Comparison of ENCODE assay signal across 12 mouse cellular contexts in genomic region chr4:89303281-89303995, GRCm38 (mm10). TPM values are rescaled to one million over a fixed set of nuclear protein-coding genes. Genes with fewer than 3 reads are reported as not detected.
DNase-seq lines count a peak whose midpoint lies in the region; ATAC-seq and TF ChIP-seq lines count a peak whose summit lies in the region.
"Had no signal": no experiment of that assay in that cellular context is flagged by ENCODE, and none has a peak within 500 bp of the region (broad histone marks: within the 10 kb centered on the region; RNA-seq: fewer than 3 reads in every experiment).

No protein-coding gene starts in this region.

- WGBS in intestine, embryonic 15.5 days, result 2% methylated on average over 14 of the region's 14 CpGs
- WGBS in intestine, postnatal 0 days, result 2% methylated on average over 14 of the region's 14 CpGs
- 3% methylated on average over 14 of the region's 14 CpGs for WGBS in stomach, embryonic 15.5 days
- WGBS in stomach, postnatal 0 days, result 7% methylated on average over 14 of the region's 14 CpGs

- H3K4me2 ChIP-seq in intestine, embryonic 15.5 days (replicated peaks), result no peak overlapping the region
- H3K4me2 ChIP-seq in intestine, postnatal 0 days (replicated peaks; ENCODE audit: low read depth), result no peak overlapping the region
- H3K4me2 ChIP-seq in stomach, embryonic 15.5 days, result no peak overlapping the region
- no peak overlapping the region for H3K4me2 ChIP-seq in stomach, postnatal 0 days (replicated peaks; ENCODE audit: low read depth)

- H3K27me3 ChIP-seq in intestine, embryonic 15.5 days (replicated peaks), result peaks cover 74% of the 10 kb centered on the region
- H3K27me3 ChIP-seq in intestine, postnatal 0 days (replicated peaks; ENCODE audit: control insufficient read depth, insufficient read depth, low read length), result peaks cover 83% of the 10 kb centered on the region
- H3K27me3 ChIP-seq in stomach, embryonic 15.5 days (replicated peaks), result peaks cover 82% of the 10 kb centered on the region
- peaks cover 15% of the 10 kb centered on the region for H3K27me3 ChIP-seq in stomach, postnatal 0 days (ENCODE audit: control insufficient read depth, insufficient read depth, low read length)

- peak; percentile 54 for ATAC-seq in intestine, embryonic 15.5 days
- no peak for ATAC-seq in intestine, postnatal 0 days
- ATAC-seq in stomach, embryonic 15.5 days (ENCODE audit: insufficient read depth, low FRiP score, low read depth), result peak; percentile 27; the same call in 1 of the 2 replicates
- ATAC-seq in stomach, postnatal 0 days (ENCODE audit: low FRiP score, low TSS enrichment), result no peak
- no peak for ATAC-seq in megakaryocyte progenitor cell, adult 5-6 weeks (replicated peaks; ENCODE audit: poor library complexity)

- H3K4me1 ChIP-seq in intestine, embryonic 15.5 days (replicated peaks), result no peaks in the 10 kb centered on the region
- H3K4me1 ChIP-seq in intestine, postnatal 0 days (replicated peaks; ENCODE audit: control insufficient read depth, insufficient read depth, low read length), result no peaks in the 10 kb centered on the region
- no peaks in the 10 kb centered on the region for H3K4me1 ChIP-seq in stomach, embryonic 15.5 days
- no peaks in the 10 kb centered on the region for H3K4me1 ChIP-seq in stomach, postnatal 0 days (replicated peaks; ENCODE audit: control insufficient read depth, insufficient read depth)

- H3K4me3 ChIP-seq in intestine, embryonic 15.5 days (replicated peaks), result no peak overlapping the region
- no peak overlapping the region for H3K4me3 ChIP-seq in intestine, postnatal 0 days (ENCODE audit: low read depth, low read length)
- no peak overlapping the region for H3K4me3 ChIP-seq in stomach, embryonic 15.5 days (replicated peaks)
- H3K4me3 ChIP-seq in stomach, postnatal 0 days (ENCODE audit: low read depth, low read length), result no peak overlapping the region

- DNase-seq in embryo, embryonic 10 days (ENCODE audit: low spot score), result peak; percentile 76
- no peak for DNase-seq in embryo, embryonic 10.5 days (ENCODE audit: low spot score)
- DNase-seq in stomach, postnatal 0 days (ENCODE audit: low spot score), result no peak
- DNase-seq in layer of hippocampus, adult 9-11 months, result no peak
- DNase-seq: cerebellum, postnatal 25 days had no signal

- no peak for TF ChIP-seq EP300 in stomach, postnatal 0 days (optimal IDR thresholded peaks at IDR 0.05)

- H3K9ac ChIP-seq in intestine, embryonic 15.5 days, result no peak overlapping the region
- no peak overlapping the region for H3K9ac ChIP-seq in intestine, postnatal 0 days (ENCODE audit: low read depth, low read length)
- no peak overlapping the region for H3K9ac ChIP-seq in stomach, embryonic 15.5 days
- no peak overlapping the region for H3K9ac ChIP-seq in stomach, postnatal 0 days (ENCODE audit: low read length)

- TF ChIP-seq CTCF in intestine, postnatal 0 days (IDR thresholded peaks at IDR 0.05; ENCODE audit: low read depth), result no peak
- TF ChIP-seq CTCF in stomach, postnatal 0 days (IDR thresholded peaks at IDR 0.05; ENCODE audit: low read depth), result no peak

- H3K9me3 ChIP-seq in intestine, embryonic 15.5 days, result no peaks in the 10 kb centered on the region
- no peaks in the 10 kb centered on the region for H3K9me3 ChIP-seq in intestine, postnatal 0 days (ENCODE audit: control insufficient read depth)
- no peaks in the 10 kb centered on the region for H3K9me3 ChIP-seq in stomach, embryonic 15.5 days
- no peaks in the 10 kb centered on the region for H3K9me3 ChIP-seq in stomach, postnatal 0 days (ENCODE audit: control insufficient read depth, low read length)

- no peak overlapping the region for H3K27ac ChIP-seq in intestine, embryonic 15.5 days
- no peak overlapping the region for H3K27ac ChIP-seq in intestine, postnatal 0 days (ENCODE audit: low read depth, low read length)
- no peak overlapping the region for H3K27ac ChIP-seq in stomach, embryonic 15.5 days
- H3K27ac ChIP-seq in stomach, postnatal 0 days (replicated peaks), result no peak overlapping the region

- H3K36me3 ChIP-seq in intestine, embryonic 15.5 days, result no peaks in the 10 kb centered on the region
- no peaks in the 10 kb centered on the region; the same call in 1 of the 2 replicates for H3K36me3 ChIP-seq in intestine, postnatal 0 days (ENCODE audit: control insufficient read depth, insufficient read depth)
- no peaks in the 10 kb centered on the region for H3K36me3 ChIP-seq in stomach, embryonic 15.5 days
- H3K36me3 ChIP-seq in stomach, postnatal 0 days (ENCODE audit: control insufficient read depth, insufficient read depth, low read length), result no peaks in the 10 kb centered on the region

RNA-seq across cellular contexts. Expression of gene Cdkn2b, which starts 7.4 kb away (rescaled TPM):
- polyA plus RNA-seq in intestine, embryonic 15.5 days (2015; fragmentation: Nextera tagmentation; extraction: Ambion mirVana), result 18.6 and 23.1 TPM in 2 replicates
- polyA plus RNA-seq in intestine, postnatal 0 days (2015; fragmentation: Nextera tagmentation; extraction: Ambion mirVana), result 65.6 and 67.2 TPM in 2 replicates
- 10.1 and 12.9 TPM in 2 replicates for polyA plus RNA-seq in stomach, embryonic 15.5 days (2015; fragmentation: Nextera tagmentation; extraction: Ambion mirVana)
- 26.9 and 29.0 TPM in 2 replicates for polyA plus RNA-seq in stomach, postnatal 0 days (2015; fragmentation: Nextera tagmentation; extraction: Ambion mirVana)
- not detected in 2 replicates for total RNA-seq in megakaryocyte progenitor cell, adult 5-6 weeks (2015)
- total RNA-seq in megakaryocyte progenitor cell, adult 5-6 weeks (2017), result not detected in 2 replicates
- total RNA-seq: megakaryocyte-erythroid progenitor cell, adult 5-6 weeks had no signal

RNA-seq across cellular contexts. Expression of gene Cdkn2a, which starts 9.0 kb away (rescaled TPM):
- polyA plus RNA-seq in intestine, embryonic 15.5 days (2015; fragmentation: Nextera tagmentation; extraction: Ambion mirVana), result not detected in 2 replicates
- polyA plus RNA-seq in intestine, postnatal 0 days (2015; fragmentation: Nextera tagmentation; extraction: Ambion mirVana), result not detected in 2 replicates
- not detected in 2 replicates for polyA plus RNA-seq in stomach, embryonic 15.5 days (2015; fragmentation: Nextera tagmentation; extraction: Ambion mirVana)
- 0.11 TPM in 1 of 2 replicates, not detected in the other for polyA plus RNA-seq in stomach, postnatal 0 days (2015; fragmentation: Nextera tagmentation; extraction: Ambion mirVana)
- not detected in 2 replicates for total RNA-seq in megakaryocyte progenitor cell, adult 5-6 weeks (2015)
- total RNA-seq in megakaryocyte progenitor cell, adult 5-6 weeks (2017), result 0.78 TPM in 1 of 2 replicates, not detected in the other
- total RNA-seq: left cerebral cortex, postnatal 25 days; megakaryocyte-erythroid progenitor cell, adult 5-6 weeks had no signal
- polyA plus RNA-seq: heart, embryonic 14.5 days had no signal

Comparison
In these comparisons a context has a peak if more than half of its experiments do, and no peak if none do; other contexts are left out.
1. ATAC-seq: peak in intestine, embryonic 15.5 days (single experiment) and stomach, embryonic 15.5 days (single experiment); none in intestine, postnatal 0 days (single experiment), stomach, postnatal 0 days (single experiment) and megakaryocyte progenitor cell, adult 5-6 weeks (single experiment).